Mouse (Mus musculus): ENCODE measurements around the gene Mapk10. TPM values are rescaled to one million over a fixed set of nuclear protein-coding genes. Genes with fewer than 3 reads are reported as not detected.
"Not testable (repeated sequence)": the region's sequence is repeated elsewhere in the genome, so short reads cannot be mapped to it uniquely, and the experiment has no call there.

Gene Mapk10
- total RNA-seq, 2 experiments from 2014 or later, result 14.5 to 18.6 TPM

DNA sequence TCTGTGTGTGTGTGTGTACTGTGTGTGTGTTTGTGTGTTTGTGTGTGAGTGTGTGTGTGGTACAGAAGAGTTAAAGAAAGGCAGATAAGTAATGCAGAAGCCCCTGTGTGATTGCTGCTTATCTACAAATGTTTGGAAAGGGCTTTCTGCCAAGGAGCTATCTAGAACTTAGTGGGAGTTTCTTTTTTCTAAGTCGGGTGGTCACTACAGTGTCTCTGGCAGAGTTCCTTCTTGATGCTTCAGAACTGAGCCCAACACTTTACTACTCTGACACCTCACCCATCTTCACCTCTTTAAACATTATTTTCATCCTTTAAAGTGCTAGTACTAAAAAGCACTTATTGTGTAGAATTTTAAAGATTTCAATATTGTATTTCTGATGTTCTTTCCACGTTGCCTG lies 232.8 kb downstream of the Mapk10 start:
- DNase-seq (ENCODE audit: low spot score in 2 of 2), result no peak

GRCm38 (mm10) chr5:102977138-102977537 lies 234.0 kb downstream of the Mapk10 start:
- DNase-seq (ENCODE audit: low spot score in 2 of 2), result no peak

DNA sequence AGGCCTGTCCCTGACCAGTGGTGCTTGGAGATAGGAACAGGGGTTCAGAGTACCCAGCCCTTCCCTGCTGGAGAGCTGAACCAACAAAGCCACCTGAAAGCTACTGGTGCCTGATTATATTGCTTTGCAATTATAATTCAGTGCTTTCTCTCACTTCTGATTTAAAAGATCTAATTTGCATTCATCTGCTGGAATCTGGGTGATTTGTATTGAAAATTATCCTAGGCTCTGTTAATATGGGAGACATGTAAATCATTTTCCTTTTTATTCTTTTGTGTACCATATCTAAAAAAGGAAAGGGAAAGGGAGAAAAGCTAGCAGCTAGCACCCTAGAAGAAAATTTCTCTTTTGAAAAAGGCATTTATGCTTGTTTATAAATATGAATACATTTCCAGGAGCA lies 234.6 kb downstream of the Mapk10 start:
- no peak for DNase-seq (ENCODE audit: low spot score in 2 of 2)

- DNase-seq (ENCODE audit: low spot score in 2 of 2), result no peak
These were observed 236.7 kb downstream of the Mapk10 start for GRCm38 (mm10) chr5:102974400-102974799.

GRCm38 (mm10) chr5:102964396-102964795 lies 246.7 kb downstream of the Mapk10 start:
- no peak for DNase-seq (ENCODE audit: low spot score in 2 of 2)

DNA sequence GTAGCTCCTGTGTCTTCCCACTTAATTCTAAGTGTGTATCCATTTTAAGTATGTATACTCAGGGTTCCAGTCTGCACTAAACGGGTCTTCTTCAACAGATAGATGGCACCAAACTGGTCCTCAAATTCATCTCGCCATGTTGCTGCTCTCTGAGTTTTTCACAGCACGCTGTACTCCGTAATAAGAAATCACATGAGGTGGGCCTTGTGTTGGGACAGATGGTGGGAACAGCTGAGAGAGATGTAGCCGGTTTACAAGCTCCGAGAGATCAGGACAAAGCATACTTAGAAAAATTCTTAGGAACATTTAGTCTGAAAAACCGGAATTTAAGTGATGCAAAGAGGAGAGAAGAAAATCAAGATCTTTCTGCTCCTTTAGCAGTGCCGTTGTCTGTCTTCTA lies 257.7 kb downstream of the Mapk10 start:
- DNase-seq (ENCODE audit: low spot score in 2 of 2), result no peak

DNA sequence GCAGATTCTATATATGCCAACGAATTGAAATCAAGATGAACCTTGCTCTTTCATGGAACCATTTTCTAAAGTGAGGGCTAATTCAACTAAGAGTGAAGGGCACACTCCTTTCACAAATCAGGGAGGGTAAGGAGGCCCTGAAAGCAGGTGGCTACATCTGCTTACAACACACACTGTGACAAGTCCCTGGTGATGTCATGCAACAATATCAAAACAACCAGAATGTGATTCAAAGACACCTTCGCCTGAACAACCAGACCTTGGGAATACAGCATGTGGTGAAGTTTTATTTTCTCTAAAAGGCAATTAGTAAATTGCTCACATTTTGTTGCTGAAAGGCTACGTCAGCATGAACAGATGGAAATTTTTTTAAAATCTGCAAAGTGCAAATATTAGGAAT lies 258.2 kb downstream of the Mapk10 start:
- DNase-seq (ENCODE audit: low spot score in 2 of 2), result no peak

DNA sequence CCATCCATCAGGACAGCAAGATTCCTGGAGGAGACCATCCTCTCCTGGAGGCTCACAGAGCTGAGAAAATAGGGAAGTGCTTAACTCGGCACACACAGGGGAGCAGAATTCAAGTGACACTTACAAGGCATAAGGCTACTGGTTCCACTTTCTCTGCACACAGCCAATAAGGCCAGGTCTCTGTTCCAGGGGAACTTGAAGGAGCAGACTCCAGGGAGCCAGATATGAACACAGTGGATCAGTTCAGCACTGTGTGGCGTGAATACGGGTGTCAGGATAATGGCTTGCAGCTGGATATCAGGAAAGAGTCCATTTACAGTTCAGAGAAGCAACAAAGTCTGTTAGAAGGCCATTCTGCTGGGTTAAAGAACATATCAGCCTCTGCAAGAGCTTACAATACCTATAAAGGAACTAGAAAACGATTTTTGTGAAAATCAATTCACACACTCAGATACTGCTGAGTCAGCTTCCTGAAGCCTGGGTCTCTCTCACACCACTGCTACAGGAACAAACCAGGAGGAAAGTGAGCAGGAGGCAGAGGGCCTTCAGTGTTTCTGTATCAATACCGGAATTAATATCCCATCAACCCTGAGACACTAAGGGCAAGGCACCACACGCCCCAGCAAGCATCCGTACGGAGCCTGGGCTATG lies 263.9 kb downstream of the Mapk10 start:
- DNase-seq (ENCODE audit: low spot score in 2 of 2), result no peak

DNA sequence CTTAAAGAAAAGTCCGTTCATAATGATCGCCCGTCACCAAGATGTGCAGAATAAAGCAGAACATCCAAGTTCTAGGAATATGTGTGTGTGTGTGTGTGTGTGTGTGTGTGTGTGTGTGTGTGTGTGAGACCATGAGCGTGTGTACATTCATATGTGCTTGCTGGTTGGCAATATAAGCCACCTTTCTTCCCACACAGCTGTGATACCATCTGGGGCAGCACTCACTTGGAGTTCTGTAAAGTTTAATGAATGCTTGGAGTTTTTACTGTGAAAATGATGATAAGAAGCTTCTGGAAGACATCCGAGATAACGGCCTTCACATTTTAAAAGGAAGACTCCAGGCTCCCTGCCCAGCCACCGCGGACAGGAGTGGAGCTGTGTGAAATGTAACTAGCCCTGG lies 264.5 kb downstream of the Mapk10 start:
- DNase-seq (ENCODE audit: low spot score in 2 of 2), result no peak

GRCm38 (mm10) chr5:102943864-102944630 lies 267.1 kb downstream of the Mapk10 start:
- DNase-seq (ENCODE audit: low spot score in 2 of 2), result not testable (repeated sequence)

- DNase-seq (ENCODE audit: low spot score in 2 of 2), result no peak
These were observed 281.0 kb downstream of the Mapk10 start for GRCm38 (mm10) chr5:102930161-102930560.

DNA sequence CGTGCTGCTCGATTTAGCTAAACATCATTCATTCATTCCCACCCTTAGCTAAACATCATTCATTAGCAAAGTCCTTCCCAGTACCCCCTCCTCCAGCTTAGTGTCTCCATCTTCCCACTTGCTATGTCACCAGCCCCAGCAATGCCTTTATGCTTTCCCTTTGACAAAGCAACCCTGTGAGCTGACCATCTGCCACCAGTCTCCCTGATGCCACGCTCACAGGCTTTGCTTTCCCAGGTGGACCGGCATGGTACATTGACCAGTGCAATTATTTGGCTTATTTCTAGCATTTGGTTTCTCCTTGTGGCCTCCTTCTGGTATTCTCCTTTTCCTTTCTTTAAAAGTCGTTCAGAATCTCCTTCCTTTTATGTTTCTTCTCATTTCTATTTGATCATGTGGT lies 284.3 kb downstream of the Mapk10 start:
- DNase-seq (ENCODE audit: low spot score in 2 of 2), result no peak

DNA sequence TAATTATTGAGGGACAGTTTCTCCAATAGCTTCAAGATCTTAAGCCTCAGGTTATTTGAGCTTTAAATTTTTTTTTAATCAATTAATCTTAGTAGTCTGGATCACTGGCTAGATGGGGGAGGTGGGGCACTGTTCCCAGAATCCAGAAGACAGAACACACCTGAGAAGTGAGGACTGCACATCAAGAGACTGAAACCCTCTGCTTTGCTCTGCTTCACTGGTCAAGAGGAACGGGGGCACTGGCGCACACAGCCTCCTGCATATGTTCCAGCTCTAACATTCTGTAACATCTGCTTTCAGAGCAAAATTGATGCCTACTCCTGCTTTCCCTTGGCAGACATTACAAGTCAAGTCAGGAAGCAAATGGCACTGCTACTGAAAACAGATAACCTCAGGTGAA lies 290.9 kb downstream of the Mapk10 start:
- no peak for DNase-seq (ENCODE audit: low spot score in 2 of 2)

GRCm38 (mm10) chr5:102905441-102906211 lies 305.5 kb downstream of the Mapk10 start:
- DNase-seq (ENCODE audit: low spot score in 2 of 2), result no peak

DNA sequence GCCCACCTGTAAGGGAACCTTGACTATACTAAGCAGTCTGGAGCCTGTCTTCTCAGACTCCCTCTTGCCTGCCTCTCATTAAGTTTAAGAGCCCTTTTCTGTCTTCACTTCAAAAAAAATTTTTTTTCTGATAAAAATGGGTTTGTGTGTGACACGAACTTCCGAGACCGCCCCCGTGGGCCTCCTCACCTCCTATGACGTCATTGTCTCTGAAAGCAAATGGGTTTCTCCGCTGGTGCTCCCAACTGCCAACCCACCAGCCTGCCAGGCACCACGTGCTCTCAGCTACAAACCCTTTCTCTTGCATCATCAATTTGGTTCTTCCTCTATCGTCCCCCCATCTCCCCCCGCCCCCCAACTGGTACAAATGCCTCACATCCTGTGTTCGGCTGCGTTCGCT lies 307.1 kb downstream of the Mapk10 start:
- DNase-seq (ENCODE audit: low spot score in 2 of 2), result no peak

DNA sequence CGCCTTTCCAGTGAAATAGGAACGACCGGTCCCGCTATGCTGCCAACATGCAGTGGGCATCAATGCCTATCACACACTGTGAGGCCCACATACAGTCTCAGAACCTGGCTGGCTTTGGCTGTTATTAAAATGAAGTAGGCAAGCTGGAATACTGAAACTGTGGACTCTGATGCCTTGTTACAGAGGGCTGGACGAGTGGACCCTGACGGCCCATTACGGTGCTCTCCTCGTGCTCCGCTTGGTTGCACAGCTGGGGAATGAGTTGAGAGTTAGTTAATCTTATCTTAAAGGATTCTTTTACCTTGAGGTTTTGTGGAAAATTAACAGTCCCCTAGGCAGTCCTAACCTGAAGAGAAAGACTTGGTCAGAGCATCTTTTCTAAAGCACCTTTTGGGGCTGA lies 307.6 kb downstream of the Mapk10 start:
- no peak for DNase-seq (ENCODE audit: low spot score in 2 of 2)

DNA sequence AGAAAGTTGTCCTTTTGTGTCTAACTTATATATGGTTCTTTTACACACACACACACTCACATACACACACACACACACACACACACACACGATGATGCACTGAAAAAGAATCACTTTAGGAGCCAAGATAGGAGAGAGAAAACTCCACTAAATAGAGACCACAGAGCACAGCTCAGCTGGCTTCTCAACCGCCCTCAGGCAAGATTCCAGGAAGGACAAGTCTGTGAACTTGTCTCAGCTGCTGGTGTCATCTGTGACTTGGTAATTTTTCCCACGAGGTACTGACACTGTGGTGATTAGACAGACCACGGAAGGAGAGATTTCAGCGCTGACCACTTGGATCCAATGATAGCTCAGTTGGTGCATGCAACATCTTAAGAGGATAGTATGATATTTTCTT lies 310.0 kb downstream of the Mapk10 start:
- DNase-seq (ENCODE audit: low spot score in 2 of 2), result no peak

DNA sequence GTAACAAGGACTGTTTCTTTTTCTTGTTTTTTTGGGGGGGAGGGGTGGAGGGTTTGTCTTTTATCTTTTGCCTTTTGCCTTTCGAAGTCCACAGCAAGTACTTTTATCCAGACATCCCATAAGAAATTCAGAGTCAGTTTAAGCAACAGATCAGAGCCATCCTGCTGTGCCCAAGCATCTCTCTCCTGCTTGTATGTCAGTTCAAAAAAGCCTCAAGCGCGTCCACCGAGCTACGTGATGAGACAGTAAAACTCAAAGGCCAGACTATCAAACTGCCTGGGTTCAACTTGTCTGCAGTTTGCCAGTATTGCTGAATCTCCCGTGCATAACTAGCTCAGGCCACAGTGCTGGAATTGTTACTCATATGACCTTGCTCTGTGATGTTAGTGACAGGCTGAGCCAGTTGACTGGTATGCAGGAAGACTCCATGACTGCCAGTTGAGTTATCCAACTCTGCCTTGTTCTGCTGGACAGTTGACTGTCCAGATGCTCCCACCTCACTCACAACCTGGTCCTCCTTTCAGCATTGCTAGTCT lies 311.4 kb downstream of the Mapk10 start:
- DNase-seq (ENCODE audit: low spot score in 2 of 2), result no peak

DNA sequence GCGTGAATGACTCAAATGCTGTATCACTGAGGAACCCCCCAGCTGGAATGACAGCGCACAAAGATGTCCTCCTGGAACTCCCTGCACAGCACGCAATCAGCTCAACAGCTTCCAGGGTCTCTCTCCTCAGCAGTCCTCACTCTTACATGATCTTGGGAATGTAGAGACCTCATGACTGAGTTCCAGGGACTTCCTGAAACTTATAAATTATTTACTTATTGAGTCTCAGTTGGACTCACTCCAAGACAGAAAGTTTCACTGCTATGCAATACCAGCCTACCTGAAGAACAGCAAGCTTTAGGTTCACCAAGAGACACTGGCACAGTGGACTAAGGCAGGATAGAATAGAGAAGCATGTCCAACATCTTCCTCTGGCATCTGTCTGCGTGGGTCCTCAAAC lies 312.8 kb downstream of the Mapk10 start:
- no peak for DNase-seq (ENCODE audit: low spot score in 2 of 2)

GRCm38 (mm10) chr5:102892226-102892625 lies 318.9 kb downstream of the Mapk10 start:
- DNase-seq (ENCODE audit: low spot score in 2 of 2), result no peak

DNA sequence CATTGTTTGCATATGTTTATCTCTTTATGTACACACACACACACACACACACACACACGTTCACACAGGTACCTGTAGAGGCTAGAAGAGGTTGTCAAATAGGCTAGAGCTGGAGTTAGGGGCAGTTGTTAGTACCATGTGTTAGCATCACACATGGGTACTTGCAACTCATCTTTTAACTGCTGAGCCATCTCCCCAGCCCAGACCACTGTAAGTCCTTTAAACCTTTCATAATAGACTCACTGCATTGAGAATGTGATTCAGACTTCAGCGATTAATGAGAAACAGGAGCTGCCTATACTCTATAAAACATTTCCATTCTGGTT lies 322.0 kb downstream of the Mapk10 start:
- DNase-seq (ENCODE audit: low spot score in 2 of 2), result no peak
